Mouse (Mus musculus): ENCODE data around the gene Serp2.

DNA sequence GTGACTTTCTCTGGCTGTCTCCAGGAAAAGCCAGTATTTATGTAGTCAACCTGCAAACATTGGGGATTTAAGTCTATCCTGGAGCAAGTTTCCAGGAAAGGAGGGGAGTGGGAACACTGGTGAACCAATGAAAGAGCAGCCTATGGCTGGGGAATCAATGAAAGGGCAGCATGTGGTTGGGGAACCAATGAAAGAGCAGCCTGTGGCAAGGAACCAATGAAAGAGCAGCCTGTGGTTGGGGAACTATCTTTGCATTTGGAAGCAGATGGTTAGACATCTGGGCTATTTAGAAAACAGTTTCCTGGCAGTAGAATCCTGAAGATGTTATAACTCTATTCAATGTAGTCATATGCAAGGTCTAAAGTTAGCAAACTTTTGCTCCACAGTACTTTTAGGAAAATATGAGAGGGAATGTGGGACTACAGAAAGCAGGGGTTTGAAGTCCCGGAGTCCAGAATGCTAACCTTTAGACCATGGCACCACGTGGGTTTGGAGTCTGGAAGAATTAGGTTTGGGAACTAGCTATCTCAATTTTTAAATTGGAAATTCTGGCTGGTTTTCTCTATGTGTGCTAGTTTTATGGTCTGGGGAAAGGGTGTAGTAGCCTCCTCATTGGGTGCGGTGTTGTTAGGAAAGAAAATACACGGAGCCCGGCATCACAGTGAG, 16.6 kb downstream of the Serp2 start:
- TF ChIP-seq ZNF384 (IDR thresholded peaks at IDR 0.05; ENCODE audit: low read depth, low read length) (no peak), CHD2 (IDR thresholded peaks at IDR 0.05; ENCODE audit: low read depth, low read length) (no peak), MAFK (IDR thresholded peaks at IDR 0.05; ENCODE audit: insufficient read depth, low read depth, low read length) (no peak), HCFC1 (IDR thresholded peaks at IDR 0.05; ENCODE audit: borderline replicate concordance, insufficient read depth, low read length) (no peak)

Data from ES-E14 (cell line).